Comparison of ENCODE assay signal across 22 mouse cellular contexts in the genomic region with DNA sequence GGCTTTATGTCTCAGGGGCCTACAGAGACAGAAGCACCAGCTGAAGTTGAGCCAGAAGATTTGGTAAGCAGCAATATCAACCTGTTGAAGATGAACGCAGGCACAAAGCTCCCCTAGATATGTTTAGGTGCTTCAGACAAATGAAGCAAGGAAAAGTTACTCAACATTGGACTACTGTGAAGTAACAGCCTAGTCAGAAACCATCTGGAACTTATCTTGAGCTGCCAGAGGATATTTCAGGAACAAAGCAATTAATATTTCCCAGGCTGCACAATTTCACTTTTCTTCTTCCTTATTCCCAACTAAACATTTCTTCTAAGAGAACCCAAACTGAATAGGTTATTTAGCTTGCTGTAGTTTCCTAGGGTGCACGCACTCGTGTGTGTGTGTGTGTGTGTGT.
DNase-seq lines count a peak whose midpoint lies in the region; ATAC-seq lines count a peak whose summit lies in the region.
"Had no signal": no experiment of that assay in that cellular context is flagged by ENCODE, and none has a peak within 500 bp of the region (broad histone marks: within the 10 kb centered on the region; RNA-seq: fewer than 3 reads in every experiment).

No protein-coding gene starts in this region.

- ATAC-seq in lung, embryonic 16.5 days (ENCODE audit: low read depth): peak; percentile 36; the same call in 1 of the 2 replicates
- ATAC-seq: hindbrain, postnatal 0 days had no signal

- WGBS in lung, embryonic 16.5 days: 26% methylated on average over 3 of the region's 3 CpGs

- no peaks in the 10 kb centered on the region for H3K36me3 ChIP-seq in lung, embryonic 16.5 days (ENCODE audit: control insufficient read depth, insufficient read depth, low read length)
- H3K36me3 ChIP-seq: embryonic facial prominence, embryonic 13.5 days; forebrain, embryonic 10.5 days; G1E; heart, embryonic 15.5 days; limb, embryonic 13.5 days; liver, embryonic 13.5 days; midbrain, embryonic 10.5 days had no signal

- H3K9ac ChIP-seq in lung, embryonic 16.5 days (ENCODE audit: low read length): no peak overlapping the region
- H3K9ac ChIP-seq: embryonic facial prominence, embryonic 13.5 days; heart, embryonic 15.5 days; limb, embryonic 13.5 days; liver, embryonic 13.5 days had no signal

- no peak overlapping the region for H3K27ac ChIP-seq in lung, embryonic 16.5 days (ENCODE audit: low read length)
- H3K27ac ChIP-seq: embryonic facial prominence, embryonic 13.5 days; forebrain, embryonic 10.5 days; heart, embryonic 15.5 days; hindbrain, postnatal 0 days; limb, embryonic 13.5 days; liver, embryonic 13.5 days; macrophage; midbrain, embryonic 10.5 days had no signal

- H3K4me2 ChIP-seq in lung, embryonic 16.5 days (ENCODE audit: low read depth, low read length): no peak overlapping the region
- H3K4me2 ChIP-seq: embryonic facial prominence, embryonic 13.5 days; heart, embryonic 15.5 days; limb, embryonic 13.5 days; liver, embryonic 13.5 days had no signal

- no peak overlapping the region for H3K4me3 ChIP-seq in lung, embryonic 16.5 days (ENCODE audit: low read length)
- H3K4me3 ChIP-seq: embryonic facial prominence, embryonic 13.5 days; forebrain, embryonic 10.5 days; heart, embryonic 15.5 days; limb, embryonic 13.5 days; liver, embryonic 13.5 days; midbrain, embryonic 10.5 days had no signal

- DNase-seq in heart, adult 8-10 months (ENCODE audit: low spot score): peak; percentile 6
- DNase-seq in heart, adult 11 months: no peak
- no peak for DNase-seq in lung, postnatal 4 days
- peak; percentile 4 for DNase-seq in fat pad, adult 2 months (ENCODE audit: extremely low read depth, low read depth, low spot score)
- DNase-seq in lung, postnatal 36 days: peak; percentile 30
- DNase-seq in frontal cortex, postnatal 14 days (ENCODE audit: low spot score in 2 of 2): no peak
- DNase-seq in layer of hippocampus, adult 9-11 months: no peak
- DNase-seq: adrenal gland, postnatal 25 days; cerebellum, adult 2 months; cerebellum, postnatal 36 days; liver, embryonic 13.5 days; right cerebral cortex, postnatal 4 days; thymus, postnatal 36 days had no signal

- H3K9me3 ChIP-seq in lung, embryonic 16.5 days (ENCODE audit: control insufficient read depth, low read length): no peaks in the 10 kb centered on the region
- H3K9me3 ChIP-seq: embryonic facial prominence, embryonic 13.5 days; forebrain, embryonic 10.5 days; G1E; heart, embryonic 15.5 days; limb, embryonic 13.5 days; liver, embryonic 13.5 days; midbrain, embryonic 10.5 days had no signal

- H3K27me3 ChIP-seq in lung, embryonic 16.5 days (ENCODE audit: control insufficient read depth, insufficient read depth, low read depth, low read length): no peaks in the 10 kb centered on the region
- H3K27me3 ChIP-seq: embryonic facial prominence, embryonic 13.5 days; heart, embryonic 15.5 days; limb, embryonic 13.5 days; liver, embryonic 13.5 days had no signal

- H3K4me1 ChIP-seq in lung, embryonic 16.5 days (replicated peaks; ENCODE audit: control insufficient read depth, insufficient read depth, low read length): no peaks in the 10 kb centered on the region
- H3K4me1 ChIP-seq: forebrain, embryonic 10.5 days; heart, embryonic 15.5 days; liver, embryonic 13.5 days; midbrain, embryonic 10.5 days had no signal

Comparison
In these comparisons a context has a peak if more than half of its experiments do, and no peak if none do; other contexts are left out.
1. DNase-seq: peak in heart, adult 8-10 months (single experiment), fat pad, adult 2 months (single experiment) and lung, postnatal 36 days (single experiment); none in heart, adult 11 months (single experiment), lung, postnatal 4 days (0 of 2), frontal cortex, postnatal 14 days (0 of 2) and layer of hippocampus, adult 9-11 months (single experiment).